Mouse (Mus musculus): ENCODE measurements around the gene Zmiz1.

GRCm38 (mm10) chr14:25645717-25646116, 186.7 kb downstream of the Zmiz1 start:
- TF ChIP-seq CTCF (IDR thresholded peaks at IDR 0.05; ENCODE audit: control insufficient read depth, insufficient read depth, insufficient read length) (no peak), CEBPB (IDR thresholded peaks at IDR 0.05; ENCODE audit: low read depth) (no peak), MYOG (IDR thresholded peaks at IDR 0.05; ENCODE audit: control insufficient read depth, extremely low read depth, insufficient read length) (no peak), MAX (IDR thresholded peaks at IDR 0.05) (no peak)

Measured in C2C12 (cell line).